Mouse (Mus musculus): ENCODE measurements around the gene Dnah2.

GRCm38 (mm10) chr11:69406867-69407723 lies 141.8 kb downstream of the Dnah2 start:
- no peak for TF ChIP-seq EP300 (IDR thresholded peaks at IDR 0.05)
- TF ChIP-seq CTCF (IDR thresholded peaks at IDR 0.05) = no peak

Measured in lung, postnatal 0 days (tissue).